Mouse (Mus musculus): ENCODE measurements around the gene Taf12. TPM values are rescaled to one million over a fixed set of nuclear protein-coding genes. Genes with fewer than 3 reads are reported as not detected.

The Taf12 gene
- total and polyA plus RNA-seq, 3 experiments = 62.6 to 76.4 TPM; not detected in 1

- no peak for TF ChIP-seq GABPA (IDR thresholded peaks at IDR 0.05; ENCODE audit: low read depth, low read length)
- no peak for TF ChIP-seq ZC3H11A (IDR thresholded peaks at IDR 0.05; ENCODE audit: low read depth, low read length)
- peak; percentile 35 for TF ChIP-seq CHD2 (IDR thresholded peaks at IDR 0.05; ENCODE audit: low read length)
- TF ChIP-seq SMC3 (IDR thresholded peaks at IDR 0.05; ENCODE audit: low read depth, low read length) = no peak
Observed at GRCm38 (mm10) chr4:132260404-132261379, 13.5 kb upstream of the Taf12 start (continued).

- Histone ChIP-seq H3K4me3 (ENCODE audit: control insufficient read depth in 1 of 2, insufficient read depth in 1 of 2, low read depth in 2 of 2, low read length in 2 of 2) (peak within 1 kb of the TSS; percentile 96 to 99), H3K9me3 (replicated peaks; ENCODE audit: insufficient read depth, low read length) (no peaks in the 10 kb centered on the region), H3K27ac (ENCODE audit: control insufficient read depth, low read depth, low read length) (peak within 1 kb of the TSS; percentile 87), H3K9ac (ENCODE audit: control insufficient read depth, low read depth, low read length, poor library complexity, severe bottlenecking) (peak within 1 kb of the TSS; percentile 88), H3K36me3 (ENCODE audit: control insufficient read depth in 1 of 2, insufficient read depth in 2 of 2, low read length in 2 of 2) (peaks cover 0 to 19% of the 10 kb centered on the region in 2 experiments; a peak in 2 of 4 replicates), H3K4me1 (ENCODE audit: control insufficient read depth in 1 of 2, insufficient read depth in 2 of 2, low read length in 2 of 2) (peaks cover 9 to 16% of the 10 kb centered on the region in 2 experiments; a peak in 3 of 4 replicates), H3K79me2 (ENCODE audit: control insufficient read depth, insufficient read depth, low read length, poor library complexity) (peaks cover 37% of the 10 kb centered on the region), H3K27me3 (ENCODE audit: control insufficient read depth in 1 of 2, insufficient read depth in 2 of 2, low read length in 2 of 2) (no peaks in the 10 kb centered on the region)
- DNase-seq (ENCODE audit: low read depth, low spot score) = peak; percentile 89
- TF ChIP-seq RAD21 (IDR thresholded peaks at IDR 0.05; ENCODE audit: low read depth, low read length) = no peak
- TF ChIP-seq MYC (IDR thresholded peaks at IDR 0.05; ENCODE audit: low read depth, low read length) = peak; percentile 86; the same call in 1 of the 2 replicates
- TF ChIP-seq BHLHE40 (IDR thresholded peaks at IDR 0.05; ENCODE audit: borderline replicate concordance, low read depth, low read length) = peak; percentile 87; the same call in 1 of the 2 replicates
- no peak for TF ChIP-seq ZC3H11A (IDR thresholded peaks at IDR 0.05; ENCODE audit: low read depth, low read length)
- peak; percentile 79 for TF ChIP-seq MXI1 (IDR thresholded peaks at IDR 0.05; ENCODE audit: low read depth, low read length)
- TF ChIP-seq ZMIZ1 (IDR thresholded peaks at IDR 0.05; ENCODE audit: low read depth, low read length) = no peak
- 0 out of 2 replicates have a peak, but pooled peaks have one; percentile 5 for TF ChIP-seq TAL1 (IDR thresholded peaks at IDR 0.05; ENCODE audit: low read length)
- no peak for TF ChIP-seq ZNF384 (IDR thresholded peaks at IDR 0.05; ENCODE audit: low read depth, low read length)
- TF ChIP-seq POLR2A (IDR thresholded peaks at IDR 0.05; ENCODE audit: control insufficient read depth in 1 of 2, insufficient read depth in 1 of 2, low read depth in 1 of 2, low read length in 2 of 2, poor library complexity in 1 of 2) = peak in 1 of 2 experiments; percentile 53; a peak in 2 of 4 replicates
- no peak for TF ChIP-seq CTCF (IDR thresholded peaks at IDR 0.05 in 2 of 3, conservative IDR thresholded peaks at IDR 0.05 in 1 of 3; ENCODE audit: control insufficient read depth in 1 of 3, insufficient read depth in 1 of 3, low read depth in 2 of 3, low read length in 3 of 3, poor library complexity in 1 of 3, severe bottlenecking in 1 of 3)
- TF ChIP-seq RCOR1 (IDR thresholded peaks at IDR 0.05; ENCODE audit: low read depth, low read length) = no peak
- TF ChIP-seq NRF1 (IDR thresholded peaks at IDR 0.05; ENCODE audit: insufficient read depth, low read depth, low read length, poor library complexity, severe bottlenecking) = peak; percentile 44; the same call in 1 of the 2 replicates
- 0 out of 2 replicates have a peak, but pooled peaks have one; percentile 10 for TF ChIP-seq TCF12 (IDR thresholded peaks at IDR 0.05; ENCODE audit: low read depth, low read length)
- peak; percentile 36; the same call in 1 of the 2 replicates for TF ChIP-seq TBP (IDR thresholded peaks at IDR 0.05; ENCODE audit: low read depth, low read length)
- TF ChIP-seq KAT2A (conservative IDR thresholded peaks at IDR 0.05; ENCODE audit: low read depth, low read length) = no peak
- TF ChIP-seq MAFK (IDR thresholded peaks at IDR 0.05; ENCODE audit: borderline replicate concordance, low read depth, low read length) = no peak
- TF ChIP-seq ELF1 (IDR thresholded peaks at IDR 0.05; ENCODE audit: low read depth, low read length) = peak; percentile 70
- no peak for TF ChIP-seq CHD2 (IDR thresholded peaks at IDR 0.05; ENCODE audit: low read length)
- TF ChIP-seq POLR2AphosphoS5 (IDR thresholded peaks at IDR 0.05; ENCODE audit: borderline replicate concordance, low read depth, low read length) = no peak
- TF ChIP-seq SMC3 (IDR thresholded peaks at IDR 0.05; ENCODE audit: low read depth, low read length) = no peak
- peak; percentile 35; the same call in 1 of the 2 replicates for TF ChIP-seq NELFE (IDR thresholded peaks at IDR 0.05; ENCODE audit: low read depth, low read length)
- TF ChIP-seq ETS1 (IDR thresholded peaks at IDR 0.05; ENCODE audit: low read depth, low read length) = 0 out of 2 replicates have a peak, but pooled peaks have one; percentile 8
- 0 out of 4 replicates have a peak, but pooled peaks of 1 of the 2 experiments have one; percentile 8 for TF ChIP-seq EP300 (IDR thresholded peaks at IDR 0.05; ENCODE audit: low read depth in 1 of 2, low read length in 2 of 2)
- no peak for TF ChIP-seq E2F4 (IDR thresholded peaks at IDR 0.05; ENCODE audit: borderline replicate concordance, low read depth, low read length)
- TF ChIP-seq USF1 (IDR thresholded peaks at IDR 0.05; ENCODE audit: low read depth, low read length) = 0 out of 2 replicates have a peak, but pooled peaks have one; percentile 14
- no peak for TF ChIP-seq MAZ (IDR thresholded peaks at IDR 0.05; ENCODE audit: low read depth, low read length)
- no peak for TF ChIP-seq ZKSCAN1 (IDR thresholded peaks at IDR 0.05; ENCODE audit: low read depth, low read length)
- peak; percentile 65 for TF ChIP-seq HCFC1 (IDR thresholded peaks at IDR 0.05; ENCODE audit: low read depth, low read length)
Observed at GRCm38 (mm10) chr4:132261514-132262357, 12.4 kb upstream of the Taf12 start, which contains the start of gene Gmeb1. TSS of gene Gmeb1 (minus strand) at chr4:132261602.

Measured in MEL (cell line).